Mouse (Mus musculus) hindbrain, embryonic 10.5 days (tissue): Measurements from ENCODE around the gene Hoxb2. TPM values are rescaled to one million over a fixed set of nuclear protein-coding genes. Genes with fewer than 3 reads are reported as not detected.
A peak's percentile ranks its signal among the peaks of the same experiment; 100 is the strongest.

Experiments
- DNase-seq: peaks from one replicate; pipeline ENCODE4 v3.0.0-alpha.2; 2017; ENCODE audit warnings: low spot score
- H3K27ac ChIP-seq: fragments of 300-500 bp; sonication (generic); 2 replicates; pipeline ENCODE4 v1.5.1; 2016; ENCODE audit warnings: mild to moderate bottlenecking, moderate library complexity
- H3K27me3 ChIP-seq: fragments of 300-500 bp; sonication (generic); 2 replicates; pipeline ENCODE4 v1.6.1; 2016; ENCODE audit warnings: mild to moderate bottlenecking; ENCODE audit not compliant: poor library complexity, insufficient read depth, severe bottlenecking
- H3K36me3 ChIP-seq: fragments of 300-500 bp; sonication (generic); 2 replicates; pipeline ENCODE4 v1.6.1; 2016; ENCODE audit warnings: mild to moderate bottlenecking, moderate library complexity
- H3K4me1 ChIP-seq: fragments of 300-500 bp; sonication (generic); replicated peaks from 2 replicates; pipeline ENCODE4 v1.6.1; 2016; ENCODE audit warnings: mild to moderate bottlenecking
- H3K4me3 ChIP-seq: fragments of 300-500 bp; sonication (generic); 2 replicates; pipeline ENCODE4 v1.5.1; 2016; ENCODE audit warnings: mild to moderate bottlenecking, moderate library complexity
- H3K9me3 ChIP-seq: fragments of 300-500 bp; sonication (generic); 2 replicates; pipeline ENCODE4 v1.6.1; 2016; ENCODE audit warnings: mild to moderate bottlenecking, moderate library complexity
- WGBS: fragments of 180-500 bp; shearing (Covaris S2); methylation state at CpG from one replicate; pipeline ENCODE4 v1.1.7; 2016; 5-methylcytosine and 5-hydroxymethylcytosine counted together
- polyA plus RNA-seq: library from polyadenylated mRNA; unstranded; fragments of >200 nt; fragmentation: Nextera tagmentation; extraction: Ambion mirVana; gene quantifications from 2 replicates; pipeline ENCODE4 v1.2.1, GENCODE M21; 2016

Hoxb2 gene
- polyA plus RNA-seq: 30.1 and 49.6 TPM in 2 replicates

DNA sequence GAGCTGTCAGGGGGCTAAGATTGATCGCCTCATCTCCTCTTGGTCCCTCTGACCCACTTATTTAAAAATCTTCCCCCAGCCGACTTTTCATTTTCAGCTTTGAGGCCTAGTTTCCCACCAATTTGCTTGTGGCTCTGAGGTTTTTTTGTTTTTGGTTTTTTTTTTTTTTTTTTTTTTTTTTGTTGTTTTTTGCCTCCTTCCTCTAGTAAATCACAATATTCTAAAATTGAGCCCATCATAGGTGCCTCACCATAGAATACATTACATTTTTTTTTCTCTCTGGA is at the start of gene Hoxb2:
Gene Hoxb2, plus strand, starts transcription at position 185 of the 284 bp plus-strand sequence.
- 4% methylated on average over 2 of the region's 2 CpGs for WGBS
- peak within 1 kb of the TSS; percentile 95 for H3K27ac ChIP-seq

DNA sequence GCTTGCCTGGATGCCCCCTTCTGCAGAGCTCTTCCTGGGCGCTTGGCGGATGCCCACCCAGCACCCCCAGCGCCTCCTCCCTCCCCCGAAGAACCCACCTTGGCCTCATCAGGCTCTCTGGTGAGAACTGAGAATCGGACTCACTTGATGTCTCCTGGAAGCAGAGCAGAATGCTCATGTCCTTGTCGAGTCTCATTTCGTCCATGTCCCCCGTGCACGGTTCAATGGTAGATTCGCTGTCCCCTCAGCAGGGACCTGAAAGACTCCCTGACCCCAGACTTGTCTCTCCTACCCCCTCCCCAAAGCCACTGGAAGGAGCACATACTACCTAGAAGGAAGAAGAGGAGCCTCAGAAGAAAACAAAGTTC is 49.3 kb upstream of the Hoxb2 start:
- peaks cover 100% of the 10 kb centered on the region for H3K27me3 ChIP-seq
- no peak overlapping the region for H3K4me3 ChIP-seq
- no peaks in the 10 kb centered on the region for H3K9me3 ChIP-seq
- peaks cover 22% of the 10 kb centered on the region for H3K4me1 ChIP-seq
- H3K27ac ChIP-seq: no peak overlapping the region
- no peaks in the 10 kb centered on the region for H3K36me3 ChIP-seq
- WGBS: 2% methylated on average over 10 of the region's 10 CpGs
- no peak for DNase-seq

More for the DNA sequence above, at the start of gene Hoxb2:
- H3K4me1 ChIP-seq: peaks cover 36% of the 10 kb centered on the region
- DNase-seq: no peak
- no peaks in the 10 kb centered on the region for H3K9me3 ChIP-seq
- peak within 1 kb of the TSS; percentile 69 for H3K4me3 ChIP-seq
- H3K27me3 ChIP-seq: peaks cover 100% of the 10 kb centered on the region
- H3K36me3 ChIP-seq: peaks cover 16% of the 10 kb centered on the region

DNA sequence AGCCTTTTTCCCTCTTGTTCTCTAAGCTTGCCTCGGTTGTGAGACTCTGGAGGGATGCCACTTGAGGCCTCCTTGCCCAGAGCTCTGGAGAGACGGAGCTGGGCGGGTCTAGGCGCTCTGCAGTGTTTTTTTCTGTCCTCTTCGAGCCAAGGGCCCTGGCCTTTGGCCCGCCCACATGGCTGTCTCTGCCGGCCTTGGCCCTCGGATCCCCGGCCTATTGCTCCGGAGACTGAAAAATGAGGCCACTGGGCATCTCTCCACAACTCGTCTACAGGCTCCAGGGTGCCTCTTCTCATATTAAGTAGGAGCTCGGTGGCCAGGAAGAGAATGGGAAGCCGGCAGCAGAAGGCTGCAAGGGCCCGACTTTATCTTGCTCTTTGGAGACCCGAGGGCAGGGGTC is 48.5 kb upstream of the Hoxb2 start:
- Histone ChIP-seq H3K27me3 (peaks cover 100% of the 10 kb centered on the region), H3K27ac (no peak overlapping the region), H3K36me3 (no peaks in the 10 kb centered on the region), H3K4me1 (peaks cover 22% of the 10 kb centered on the region), H3K4me3 (no peak overlapping the region), H3K9me3 (no peaks in the 10 kb centered on the region)
- DNase-seq: peak; percentile 54
- WGBS: 1% methylated on average over 15 of the region's 15 CpGs

DNA sequence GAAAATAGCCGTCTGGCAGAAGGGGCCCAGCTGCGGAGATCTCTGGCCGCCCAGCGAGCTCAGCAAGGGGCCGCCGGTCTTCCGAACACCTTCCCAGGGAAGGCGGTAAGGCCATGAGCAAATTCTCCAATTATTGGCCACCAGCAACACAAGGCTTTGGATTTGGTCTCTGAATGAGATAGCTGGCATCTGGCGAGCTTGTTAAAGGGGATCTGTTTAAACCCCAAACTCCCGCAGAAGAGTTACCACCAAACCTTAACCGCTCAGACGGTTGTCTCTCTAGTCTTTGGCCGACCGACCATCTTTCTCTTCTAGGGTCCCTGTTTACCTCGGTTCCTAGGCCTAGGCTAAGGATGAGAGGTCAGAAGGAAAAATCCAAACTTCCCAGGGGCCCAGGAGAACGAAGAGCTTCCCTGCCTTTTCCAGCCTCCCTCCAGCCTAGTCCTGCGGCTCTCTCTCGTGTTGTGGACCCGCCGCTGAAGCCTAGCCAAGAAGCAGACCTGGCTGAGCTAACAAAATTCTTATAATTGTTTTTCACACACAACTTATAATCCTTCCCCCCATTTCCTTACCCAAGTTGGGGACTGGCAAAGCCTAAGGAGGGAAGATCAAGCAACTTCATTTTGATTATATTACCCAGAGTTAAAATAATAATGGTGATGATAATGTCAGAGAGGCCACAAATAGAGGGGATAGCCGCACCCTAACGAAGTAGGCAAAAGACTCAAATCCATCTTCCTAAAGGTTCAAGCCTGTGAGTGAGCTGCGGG is 47.8 kb upstream of the Hoxb2 start:
- no peak for DNase-seq

DNA sequence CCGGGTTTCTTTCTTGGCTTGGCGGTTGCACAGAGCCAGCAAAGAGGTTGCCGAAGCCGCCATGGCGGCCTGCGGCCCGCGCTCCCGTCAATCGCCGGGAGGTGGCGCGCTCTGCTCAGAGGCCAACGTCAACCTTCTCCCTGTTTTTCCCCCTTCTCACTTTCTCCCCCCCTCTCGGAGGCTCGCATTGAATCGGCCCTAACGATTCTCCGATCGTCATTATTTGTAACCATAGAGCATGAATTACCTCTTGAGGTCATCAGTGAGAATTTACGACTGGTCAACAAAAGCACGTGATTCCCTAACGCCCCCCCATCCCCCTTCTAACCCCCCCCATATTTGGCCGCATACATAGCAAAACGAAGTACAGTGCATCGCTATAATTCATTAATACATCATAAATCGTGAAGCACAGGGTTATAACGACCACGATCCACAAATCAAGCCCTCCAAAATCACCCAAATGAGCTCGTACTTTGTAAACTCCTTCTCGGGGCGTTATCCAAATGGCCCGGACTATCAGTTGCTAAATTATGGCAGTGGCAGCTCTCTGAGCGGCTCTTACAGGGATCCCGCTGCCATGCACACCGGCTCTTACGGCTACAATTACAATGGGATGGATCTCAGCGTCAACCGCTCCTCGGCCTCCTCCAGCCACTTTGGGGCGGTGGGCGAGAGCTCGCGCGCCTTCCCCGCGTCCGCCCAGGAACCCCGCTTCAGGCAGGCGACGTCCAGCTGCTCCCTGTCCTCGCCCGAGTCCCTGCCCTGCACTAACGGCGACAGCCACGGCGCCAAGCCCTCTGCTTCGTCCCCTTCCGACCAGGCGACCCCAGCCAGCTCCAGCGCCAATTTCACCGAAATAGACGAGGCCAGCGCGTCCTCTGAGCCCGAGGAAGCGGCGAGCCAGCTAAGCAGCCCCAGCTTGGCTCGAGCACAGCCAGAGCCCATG is 46.9 kb upstream of the Hoxb2 start, which contains the start of gene Hoxb5:
Gene Hoxb5, plus strand, starts transcription at position 186 of the 949 bp plus-strand sequence.
- DNase-seq: peak; percentile 88
- peaks cover 22% of the 10 kb centered on the region for H3K4me1 ChIP-seq
- H3K9me3 ChIP-seq: no peaks in the 10 kb centered on the region
- no peak within 1 kb of the TSS for H3K27ac ChIP-seq
- H3K4me3 ChIP-seq: peak within 1 kb of the TSS; percentile 31
- WGBS: under 1% methylated on average over 69 of the region's 69 CpGs
- peaks cover 100% of the 10 kb centered on the region for H3K27me3 ChIP-seq
- no peaks in the 10 kb centered on the region for H3K36me3 ChIP-seq

More for the DNA sequence above, 47.8 kb upstream of the Hoxb2 start:
- H3K9me3 ChIP-seq: no peaks in the 10 kb centered on the region
- H3K4me1 ChIP-seq: peaks cover 22% of the 10 kb centered on the region
- no peak overlapping the region for H3K4me3 ChIP-seq
- no peaks in the 10 kb centered on the region for H3K36me3 ChIP-seq
- H3K27ac ChIP-seq: no peak overlapping the region
- H3K27me3 ChIP-seq: peaks cover 100% of the 10 kb centered on the region
- 3% methylated on average over 23 of the region's 23 CpGs for WGBS

DNA sequence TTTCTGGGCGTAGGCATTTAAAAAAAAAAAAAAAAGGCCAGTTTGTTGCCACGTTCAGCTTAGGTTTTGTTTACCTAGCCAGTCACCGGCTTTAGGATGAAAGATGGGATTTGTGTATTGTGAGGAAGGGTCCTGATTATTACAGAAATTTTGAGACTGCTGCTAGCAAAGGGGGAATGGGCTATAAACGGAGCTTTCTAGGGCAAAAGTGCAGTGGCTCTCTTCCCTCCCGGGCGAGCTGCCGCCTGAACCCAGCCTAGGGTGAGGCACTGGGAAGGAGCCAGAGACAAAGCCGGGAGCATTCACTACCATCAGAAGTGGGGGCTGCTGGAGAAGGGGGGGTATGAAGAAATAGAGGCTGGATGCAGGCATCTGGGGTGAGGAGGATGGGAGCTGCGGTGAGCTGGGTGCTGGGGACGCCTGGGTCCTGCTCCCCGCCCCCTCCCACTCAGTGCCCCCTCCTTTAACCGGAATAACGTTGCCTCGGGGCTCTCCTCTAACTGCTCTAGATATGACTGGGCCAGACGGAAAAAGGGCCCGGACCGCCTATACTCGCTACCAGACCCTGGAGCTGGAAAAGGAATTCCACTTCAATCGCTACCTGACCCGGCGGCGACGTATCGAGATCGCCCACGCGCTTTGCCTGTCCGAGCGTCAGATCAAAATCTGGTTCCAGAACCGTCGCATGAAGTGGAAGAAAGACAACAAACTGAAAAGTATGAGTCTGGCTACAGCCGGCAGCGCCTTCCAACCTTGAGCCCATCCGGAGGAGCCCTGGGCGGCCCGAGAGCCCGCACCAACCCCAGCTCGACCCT is 45.7 kb upstream of the Hoxb2 start:
- DNase-seq: no peak
- Histone ChIP-seq H3K9me3 (no peaks in the 10 kb centered on the region), H3K4me3 (no peak overlapping the region), H3K27ac (no peak overlapping the region), H3K27me3 (peaks cover 100% of the 10 kb centered on the region), H3K36me3 (no peaks in the 10 kb centered on the region), H3K4me1 (peaks cover 16% of the 10 kb centered on the region)
- 1% methylated on average over 38 of the region's 38 CpGs for WGBS

DNA sequence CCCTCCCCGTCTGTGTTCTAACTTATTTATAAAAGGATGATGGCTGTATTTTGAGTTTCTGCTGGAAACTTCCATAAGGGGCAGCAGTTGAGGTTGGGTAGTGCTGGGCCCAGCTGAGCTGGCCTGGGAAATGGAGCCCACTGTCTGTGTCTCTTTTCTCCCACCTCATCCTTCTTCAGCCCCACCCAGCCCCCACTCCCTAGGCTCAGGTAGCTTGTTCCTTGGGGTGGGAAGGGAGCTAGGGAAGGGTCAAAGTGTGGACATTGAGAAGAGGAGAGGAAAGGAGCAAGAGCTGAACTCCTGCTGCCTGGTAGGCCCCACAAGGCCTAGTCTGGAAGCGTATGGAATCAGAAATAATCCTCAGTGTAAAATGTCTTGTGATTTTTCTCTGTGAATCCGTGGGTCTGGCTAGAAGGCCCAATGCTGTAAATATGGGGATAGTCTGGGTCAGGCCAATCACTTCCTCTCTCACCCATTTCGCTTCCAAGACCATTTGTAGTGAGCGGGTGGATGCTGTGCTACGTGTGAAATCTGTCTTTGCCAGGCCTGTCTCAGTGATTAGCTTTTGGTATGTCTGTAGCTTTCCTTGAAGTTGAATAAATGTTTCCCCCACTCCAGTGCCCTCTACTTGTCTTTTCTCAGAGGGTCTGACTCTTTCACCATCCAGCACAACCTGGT is 44.7 kb upstream of the Hoxb2 start:
- Histone ChIP-seq H3K27ac (no peak overlapping the region), H3K27me3 (peaks cover 100% of the 10 kb centered on the region)
- WGBS: 13% methylated on average over 6 of the region's 6 CpGs

DNA sequence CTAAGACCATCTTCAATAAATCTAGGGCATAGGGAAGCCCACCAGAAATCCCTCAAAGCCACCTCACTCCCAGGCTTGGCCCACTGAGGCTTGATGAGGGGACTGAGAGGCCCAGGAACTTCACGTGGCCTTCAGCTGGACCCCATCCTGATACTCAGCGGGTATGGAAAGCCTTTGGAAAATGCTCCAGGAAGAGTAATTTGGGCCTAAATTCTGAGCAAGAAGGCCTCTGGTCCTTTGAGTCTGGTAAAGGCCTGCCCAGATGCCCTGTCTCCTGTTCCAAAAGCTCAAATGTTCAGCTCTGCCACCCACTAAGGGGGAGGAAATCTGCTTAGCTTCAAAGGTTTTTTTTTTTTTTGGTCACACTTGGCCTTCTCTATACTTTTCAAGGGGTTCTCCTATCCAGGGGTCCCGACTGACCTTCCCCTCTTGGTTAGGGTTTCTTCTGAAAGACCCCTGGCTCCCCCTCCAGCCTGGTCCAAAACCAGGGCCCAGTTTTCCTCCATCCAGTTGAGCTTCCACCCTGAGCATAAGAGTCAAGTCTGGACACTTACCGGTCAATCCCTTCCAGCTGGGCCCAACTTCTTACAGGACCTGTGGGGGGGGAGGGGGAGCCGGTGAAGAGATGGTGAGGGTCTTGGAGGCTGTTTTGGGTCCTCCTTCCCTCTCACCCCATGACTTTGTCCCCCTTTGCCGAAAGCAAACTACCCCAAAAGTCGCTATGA is 44.0 kb upstream of the Hoxb2 start:
- no peak for DNase-seq
- 5% methylated on average over 7 of the region's 7 CpGs for WGBS
- no peaks in the 10 kb centered on the region for H3K9me3 ChIP-seq
- H3K4me3 ChIP-seq: no peak overlapping the region
- no peaks in the 10 kb centered on the region for H3K36me3 ChIP-seq
- H3K27ac ChIP-seq: no peak overlapping the region
- H3K4me1 ChIP-seq: peaks cover 12% of the 10 kb centered on the region
- peaks cover 100% of the 10 kb centered on the region for H3K27me3 ChIP-seq

More for the DNA sequence above, 44.7 kb upstream of the Hoxb2 start:
- Histone ChIP-seq H3K4me1 (peaks cover 13% of the 10 kb centered on the region), H3K4me3 (no peak overlapping the region), H3K36me3 (no peaks in the 10 kb centered on the region), H3K9me3 (no peaks in the 10 kb centered on the region)
- DNase-seq: no peak

DNA sequence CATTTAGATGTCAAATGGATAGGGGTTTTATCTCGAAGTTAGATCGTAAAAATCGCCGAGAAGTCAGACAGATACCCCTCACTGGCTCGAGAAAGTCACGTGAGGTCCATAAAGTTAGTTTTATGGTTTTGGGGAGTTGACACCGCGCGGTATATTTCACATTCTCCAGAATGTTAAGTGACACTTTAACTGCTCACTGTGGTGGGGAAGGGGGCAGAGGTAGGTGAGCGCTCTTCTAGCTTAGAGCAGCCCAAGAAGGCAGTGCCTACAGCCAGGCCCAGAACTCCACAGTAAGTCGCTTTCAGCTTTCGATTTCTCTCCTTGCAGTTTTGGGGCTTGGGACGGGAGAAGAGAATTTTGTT is 43.4 kb upstream of the Hoxb2 start:
- no peak overlapping the region for H3K4me3 ChIP-seq
- no peak for DNase-seq
- H3K9me3 ChIP-seq: no peaks in the 10 kb centered on the region
- H3K27me3 ChIP-seq: peaks cover 100% of the 10 kb centered on the region
- no peaks in the 10 kb centered on the region for H3K36me3 ChIP-seq
- WGBS: 6% methylated on average over 13 of the region's 13 CpGs
- peaks cover 17% of the 10 kb centered on the region for H3K4me1 ChIP-seq
- no peak overlapping the region for H3K27ac ChIP-seq

DNA sequence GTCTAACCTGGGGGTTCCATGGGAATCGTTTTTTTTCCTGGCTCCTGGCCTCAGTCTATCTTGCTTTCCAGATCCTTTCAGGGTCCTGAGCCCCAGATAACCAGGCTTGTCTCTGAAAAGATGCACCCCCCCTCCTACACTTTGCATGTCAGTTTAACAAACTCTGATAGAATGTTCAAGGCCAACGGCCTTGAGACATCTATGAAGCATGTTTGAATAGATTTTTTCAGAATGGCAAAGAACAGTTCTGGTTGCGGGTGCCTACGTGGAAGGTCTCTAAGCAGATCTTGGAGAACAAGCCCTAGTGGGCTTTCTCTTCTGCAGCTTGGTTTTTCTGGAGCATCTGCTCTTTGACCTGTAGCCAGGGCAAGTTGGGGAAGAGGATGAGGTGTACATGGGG is 41.6 kb upstream of the Hoxb2 start:
- H3K9me3 ChIP-seq: no peaks in the 10 kb centered on the region
- H3K36me3 ChIP-seq: no peaks in the 10 kb centered on the region
- peaks cover 14% of the 10 kb centered on the region for H3K4me1 ChIP-seq
- DNase-seq: no peak
- H3K27me3 ChIP-seq: peaks cover 100% of the 10 kb centered on the region
- no peak overlapping the region for H3K27ac ChIP-seq
- no peak overlapping the region for H3K4me3 ChIP-seq
- WGBS: 12% methylated on average over 4 of the region's 4 CpGs

DNA sequence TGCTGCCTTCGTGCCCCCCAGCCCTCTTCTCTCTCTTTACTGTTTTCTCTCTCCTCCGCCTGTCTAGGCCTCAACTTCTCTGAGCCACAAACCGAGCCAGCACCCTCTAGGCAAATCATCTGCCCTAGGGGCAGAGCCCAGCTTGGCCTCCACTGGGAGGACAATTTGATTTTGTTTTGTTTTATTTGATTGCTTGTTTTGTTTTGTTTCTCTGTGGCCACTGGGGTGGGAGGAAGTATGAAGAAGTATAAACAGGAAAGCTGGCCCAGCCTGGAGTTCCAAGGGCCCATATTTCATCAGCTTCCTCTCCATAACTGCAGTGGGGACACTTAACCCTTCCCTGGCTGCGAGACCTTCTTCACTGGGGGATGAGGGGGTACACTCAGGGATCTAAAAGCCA is 41.0 kb upstream of the Hoxb2 start:
- 9% methylated on average over 4 of the region's 4 CpGs for WGBS
- no peak overlapping the region for H3K27ac ChIP-seq
- no peaks in the 10 kb centered on the region for H3K36me3 ChIP-seq
- peaks cover 12% of the 10 kb centered on the region for H3K4me1 ChIP-seq
- H3K4me3 ChIP-seq: no peak overlapping the region
- H3K27me3 ChIP-seq: peaks cover 100% of the 10 kb centered on the region
- H3K9me3 ChIP-seq: no peaks in the 10 kb centered on the region
- no peak for DNase-seq
